Mouse (Mus musculus) heart, postnatal 36 days (tissue): Measurements from ENCODE around the gene Plekhn1. TPM values are rescaled to one million over a fixed set of nuclear protein-coding genes. Genes with fewer than 3 reads are reported as not detected.

Source experiments
- DNase-seq, 2 experiments: peaks; one replicate each; pipeline ENCODE4 v3.0.0; 2021 to 2022
- intact Hi-C: fragments of 180-260 bp; cut with DNase I; formaldehyde crosslinking; loops from one replicate; pipeline ENCODE4 v1.15.1; 2025
- total RNA-seq, 2 experiments: library from RNA; stranded (reverse); gene quantifications; 2 replicates each; pipeline ENCODE4 v1.2.3; 2021

Gene Plekhn1
- 10 to 100 TPM in 1 of 2 experiments, 1 to 10 TPM in 1; 9.2 to 10.2 TPM for total RNA-seq

DNA sequence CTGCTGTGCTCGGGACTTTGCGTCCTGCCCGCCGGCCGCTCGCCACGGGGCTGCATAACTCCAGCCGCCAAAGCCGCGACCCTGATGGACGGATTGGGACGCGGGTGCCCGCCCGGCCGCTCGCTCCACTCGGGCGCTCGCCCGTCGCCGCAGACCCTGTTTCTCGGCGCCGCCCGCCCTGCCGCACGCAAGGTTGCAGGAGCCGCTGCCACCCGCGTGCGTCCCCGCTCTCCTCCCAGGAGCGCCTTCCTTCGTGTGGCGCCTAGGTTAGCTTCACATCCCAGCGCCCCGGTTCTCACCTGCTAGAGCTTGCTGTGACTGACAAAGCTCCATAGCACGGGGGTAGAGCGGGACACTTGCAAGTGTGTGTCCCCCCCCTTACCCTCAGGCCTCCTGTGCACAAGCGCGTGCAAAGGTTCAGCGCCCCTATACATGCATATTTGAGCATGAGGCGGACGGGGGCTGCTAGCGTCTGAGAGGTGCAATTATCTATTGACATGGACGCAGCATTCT, at the start of gene Plekhn1:
Gene Plekhn1, minus strand, starts transcription at position 157 of the 513 bp plus-strand sequence.
- peak; percentile 76 to 82 for DNase-seq
- intact Hi-C loops, result loop anchor here (1.0 to 2.0 kb wide), 2 partner anchors 31 to 126 kb away; partner anchors contain the start of genes 9430015G10Rik and AW011738

DNA sequence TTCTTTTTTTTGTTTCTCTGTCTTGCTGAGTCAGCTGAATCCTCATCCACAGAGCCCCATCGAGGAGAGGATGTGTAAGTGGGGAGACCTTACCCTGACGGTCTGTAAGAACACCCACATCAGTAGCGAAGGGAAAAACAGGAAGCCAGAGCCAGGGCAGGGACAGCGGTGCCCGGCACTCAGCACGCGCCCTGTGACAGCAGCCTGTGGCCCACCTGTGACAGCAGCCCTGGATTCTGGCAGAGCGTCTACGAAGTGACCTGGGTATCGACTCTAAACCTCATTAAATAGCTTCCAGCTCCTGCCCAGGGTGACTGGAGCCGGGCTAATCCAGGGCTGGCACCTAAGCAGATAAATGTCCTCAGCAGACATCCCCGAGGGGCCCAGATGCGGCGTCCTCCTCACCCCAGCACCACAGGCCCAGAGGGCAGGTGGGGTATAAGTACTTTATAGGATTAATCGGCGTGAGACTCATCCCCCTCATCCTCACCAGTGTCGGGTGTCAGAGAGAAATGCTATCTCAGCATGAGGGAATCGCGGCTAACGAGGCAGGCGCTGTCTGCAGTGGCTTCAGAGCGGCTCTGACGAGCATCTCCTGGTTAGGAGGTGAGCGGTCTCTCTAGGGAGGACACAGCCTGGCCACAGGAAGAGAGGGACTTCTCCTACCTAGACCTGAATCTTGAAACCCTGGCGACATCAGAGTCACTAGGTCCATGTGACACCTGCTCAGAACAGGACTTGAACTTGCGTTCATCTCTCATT, 20.6 kb upstream of the Plekhn1 start, which contains the start of gene Samd11:
Gene Samd11, minus strand, starts transcription at position 580 of the 762 bp plus-strand sequence.
- no peak for DNase-seq
- intact Hi-C loops, result no loop called here

DNA sequence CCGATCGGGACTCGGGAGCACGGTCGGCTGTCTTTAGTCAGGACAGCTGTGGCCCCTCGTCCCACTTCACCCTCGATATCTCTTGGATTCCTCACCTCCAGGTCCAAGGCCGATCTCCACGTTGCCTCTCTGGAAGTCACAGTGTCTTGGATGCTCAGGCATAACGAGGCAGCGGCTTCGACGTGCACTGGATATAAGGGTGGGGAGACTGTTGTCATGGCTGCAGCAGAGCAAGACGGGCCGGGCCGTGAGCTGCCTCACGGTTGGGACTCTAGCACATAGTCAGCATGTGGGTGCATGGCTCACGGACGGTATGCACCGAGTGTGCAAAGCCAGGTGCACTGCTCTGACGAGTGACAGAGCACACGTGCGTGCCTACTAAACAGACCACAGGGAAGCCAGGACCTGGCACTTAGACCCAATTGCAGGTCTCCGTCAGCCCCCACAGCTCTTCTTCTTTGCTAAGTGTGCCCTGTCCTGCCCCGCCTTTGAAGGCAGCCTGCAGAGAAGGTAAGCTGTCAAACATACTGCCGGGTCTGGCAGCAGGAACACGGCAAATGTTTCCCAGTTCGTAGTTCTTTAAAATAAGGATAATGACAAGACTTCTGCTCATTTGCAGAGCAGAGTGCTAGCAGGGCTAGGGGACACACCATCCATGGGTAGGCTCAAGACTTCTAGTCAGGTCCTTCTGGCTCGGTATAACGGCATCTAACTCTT, 19.9 kb upstream of the Plekhn1 start:
- intact Hi-C loops, result no loop called here
- DNase-seq, result no peak

DNA sequence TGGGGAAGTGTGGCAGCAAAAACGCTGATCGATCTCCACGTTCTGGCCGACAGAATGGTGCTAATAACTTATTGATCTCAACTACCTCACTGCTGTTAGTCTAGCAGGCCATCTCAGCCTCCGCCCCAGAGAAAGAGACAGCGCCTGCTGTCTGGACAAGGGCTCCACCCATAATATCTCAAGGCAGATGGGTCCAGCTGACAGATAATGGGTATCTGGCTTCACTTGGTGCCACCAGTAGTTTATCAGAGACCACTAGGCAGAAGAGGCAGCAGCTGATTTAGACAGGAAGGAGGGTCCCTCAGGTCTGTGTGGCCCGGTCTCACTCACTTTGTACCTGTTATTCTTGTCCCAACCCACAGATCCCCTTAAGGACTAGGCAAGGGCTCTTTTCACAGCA, 18.4 kb upstream of the Plekhn1 start:
- intact Hi-C loops, result no loop called here
- DNase-seq, result no peak

DNA sequence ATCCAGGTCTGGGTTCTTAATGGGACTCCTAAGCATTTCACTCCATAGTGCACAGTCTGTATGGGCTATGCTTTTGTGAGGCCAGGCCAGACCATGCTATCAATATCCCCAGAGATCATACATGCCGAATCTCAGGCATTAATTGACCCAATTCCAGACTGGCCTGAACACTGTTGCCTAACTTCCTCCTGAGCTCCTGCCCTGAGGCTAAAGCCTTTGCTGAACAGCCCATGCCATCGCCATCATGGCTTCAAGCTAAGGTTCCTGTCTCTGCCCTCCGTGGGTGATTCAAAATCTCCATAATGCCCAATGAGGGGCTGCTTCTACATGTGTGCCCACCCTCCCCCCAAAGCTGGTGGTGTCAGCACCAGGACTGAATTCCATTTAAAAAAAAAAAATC, 18.0 kb upstream of the Plekhn1 start:
- intact Hi-C loops, result no loop called here
- no peak for DNase-seq

DNA sequence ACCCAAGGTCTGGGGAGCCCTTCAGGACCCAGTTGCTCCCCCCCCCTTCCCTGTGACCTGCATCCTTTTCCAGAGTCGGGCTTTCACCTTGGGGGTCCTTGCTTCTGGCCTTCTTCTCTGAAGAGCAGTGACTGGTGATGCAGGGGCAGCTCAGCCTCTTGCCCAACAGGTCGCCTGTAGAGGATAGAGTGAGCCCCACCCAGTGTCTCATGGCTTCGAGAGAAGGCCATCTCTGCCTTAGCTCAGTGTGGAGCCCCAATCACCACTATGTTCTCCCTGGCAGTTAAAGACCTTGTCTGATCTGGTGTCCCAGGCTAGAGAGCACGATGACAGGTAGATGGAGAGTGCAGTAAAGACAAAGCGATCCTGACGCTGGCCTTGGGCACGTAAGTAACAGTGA, 17.5 kb upstream of the Plekhn1 start:
- intact Hi-C loops, result no loop called here
- no peak for DNase-seq

DNA sequence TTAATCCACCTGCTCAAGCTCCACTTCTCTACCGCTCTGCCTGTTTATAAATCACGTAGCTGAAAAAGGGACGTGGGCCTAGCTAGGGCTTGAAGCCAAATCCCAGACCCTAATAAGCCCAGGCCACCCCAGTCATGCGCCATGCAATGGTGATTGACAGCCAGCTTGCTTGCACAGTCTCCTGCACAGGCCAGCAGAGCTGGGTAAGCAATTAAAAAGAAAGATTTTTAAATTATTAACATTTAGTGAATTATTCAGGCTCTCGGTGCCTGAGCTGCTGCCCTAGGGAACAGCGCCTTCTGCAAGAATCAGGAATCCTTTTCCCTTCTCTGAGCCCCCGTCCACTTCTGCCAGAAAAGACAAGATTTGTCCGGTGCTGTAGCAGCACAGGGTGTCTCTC, 16.4 kb upstream of the Plekhn1 start:
- intact Hi-C loops, result no loop called here
- DNase-seq, result no peak

DNA sequence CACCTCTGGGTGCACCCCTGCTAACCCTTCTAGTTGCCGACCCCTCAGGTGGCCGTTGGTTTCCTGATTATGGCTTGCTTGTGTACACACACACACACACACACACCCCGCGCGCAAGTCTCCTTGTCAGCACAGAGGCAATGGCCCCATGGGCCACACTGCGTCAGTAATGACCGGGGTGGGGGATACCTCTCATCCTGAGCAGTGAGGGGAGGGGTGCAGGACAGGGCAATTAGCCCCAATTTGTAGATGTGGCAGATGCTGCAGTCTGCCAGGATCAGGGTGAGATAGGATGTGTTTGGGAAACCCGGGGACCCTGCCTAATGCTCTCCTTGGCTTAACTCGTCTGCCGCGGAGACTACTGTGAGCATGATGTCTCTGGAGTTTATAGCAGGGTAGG, 14.9 kb upstream of the Plekhn1 start:
- DNase-seq, result no peak
- intact Hi-C loops, result no loop called here

DNA sequence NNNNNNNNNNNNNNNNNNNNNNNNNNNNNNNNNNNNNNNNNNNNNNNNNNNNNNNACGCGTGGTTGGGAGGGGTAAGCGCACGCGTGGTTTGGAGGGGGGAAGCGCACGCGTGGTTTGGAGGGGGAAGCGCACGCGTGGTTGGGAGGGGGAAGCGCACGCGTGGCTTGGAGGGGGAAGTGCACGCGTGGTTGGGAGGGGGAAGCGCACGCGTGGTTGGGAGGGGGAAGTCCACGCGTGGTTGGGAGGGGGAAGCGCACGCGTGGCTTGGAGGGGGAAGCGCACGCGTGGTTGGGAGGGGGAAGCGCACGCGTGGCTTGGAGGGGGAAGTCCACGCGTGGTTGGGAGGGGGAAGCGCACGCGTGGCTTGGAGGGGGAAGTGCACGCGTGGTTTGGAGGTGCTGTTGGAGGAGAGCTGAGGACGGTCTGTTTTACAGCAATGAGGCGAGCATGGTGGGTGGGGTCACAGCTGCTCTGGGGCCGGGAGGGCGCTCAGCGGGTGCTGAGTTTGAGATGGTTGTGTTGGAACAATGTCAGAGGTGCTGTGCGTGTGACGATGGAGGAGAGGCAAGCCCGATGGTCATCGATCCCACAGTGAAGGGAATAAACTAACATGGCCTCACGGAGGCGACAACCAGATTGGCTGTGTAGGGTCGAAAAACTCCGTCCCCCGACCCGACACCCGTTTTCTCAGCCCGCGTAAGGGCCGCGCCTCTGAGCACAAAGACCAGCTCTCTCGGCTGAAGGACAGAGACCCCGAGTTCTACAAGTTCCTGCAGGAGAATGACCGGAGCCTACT, 2.2 kb upstream of the Plekhn1 start:
- DNase-seq, result no peak
- intact Hi-C loops, result no loop called here

DNA sequence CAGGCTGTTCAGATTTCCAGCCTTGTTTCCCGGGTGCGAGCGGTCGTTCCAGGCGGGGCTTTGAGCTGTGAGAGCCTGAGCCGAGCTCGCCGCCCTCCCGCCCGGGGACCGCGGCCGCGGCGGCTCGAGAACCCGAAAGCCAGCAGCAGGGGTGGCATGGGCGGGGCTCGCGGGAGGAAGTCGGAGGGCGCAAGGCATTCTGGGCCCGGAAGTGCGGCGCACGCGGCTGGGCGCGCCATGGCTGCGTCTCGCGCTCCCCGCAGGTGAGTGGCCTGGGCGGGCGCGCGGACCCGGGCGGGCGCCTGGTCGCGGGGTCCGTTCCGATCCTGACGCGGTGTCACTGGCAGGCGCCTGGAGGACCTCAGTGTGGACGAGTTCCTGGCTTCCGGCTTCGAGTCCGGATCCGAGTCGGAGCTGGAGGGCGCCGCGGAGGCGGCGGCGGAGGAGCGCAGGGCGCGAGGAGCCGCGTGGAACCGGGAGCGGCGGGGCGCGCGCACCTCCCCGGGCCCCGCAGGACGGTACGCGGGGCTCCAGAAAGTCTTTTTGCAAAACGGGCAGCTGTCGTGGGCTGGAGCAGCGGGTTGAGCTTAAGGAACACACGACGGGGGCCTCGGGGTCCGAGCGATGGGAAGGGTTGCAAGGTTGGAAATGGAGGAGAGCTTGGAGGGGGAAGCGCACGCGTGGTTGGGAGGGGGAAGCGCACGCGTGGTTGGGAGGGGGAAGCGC, 1.3 kb upstream of the Plekhn1 start, which contains the start of gene Noc2l:
Gene Noc2l, plus strand, starts transcription at position 203 of the 726 bp plus-strand sequence.
- intact Hi-C loops, result loop anchor here (2.0 kb wide), 1 partner anchor 127 kb away; the partner anchor contains the start of gene 9430015G10Rik

DNA sequence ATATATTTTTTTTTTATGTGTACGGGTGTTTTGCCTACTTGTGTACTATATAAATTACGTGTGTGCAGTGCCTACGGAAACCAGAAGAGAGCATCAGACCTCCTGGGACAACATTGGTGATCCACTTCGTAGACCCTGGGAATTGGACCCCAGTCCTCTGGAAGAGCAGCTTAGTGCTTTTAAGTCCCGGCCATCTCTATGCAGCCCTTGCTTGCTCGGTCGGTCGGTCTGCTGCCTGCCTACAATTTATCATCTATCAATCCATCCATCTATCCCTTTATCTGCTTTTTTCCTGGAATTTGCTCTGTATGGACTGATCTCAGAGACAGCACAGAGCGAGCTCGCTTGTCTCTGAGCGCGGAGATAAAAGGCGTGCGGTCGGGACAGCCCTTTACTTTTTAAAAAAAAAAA, 708 bp upstream of the Plekhn1 start:
- no peak for DNase-seq
- intact Hi-C loops, result loop anchor here (2.0 kb wide), 1 partner anchor 127 kb away; the partner anchor contains the start of gene 9430015G10Rik

More for the DNA sequence above, 1.3 kb upstream of the Plekhn1 start, which contains the start of gene Noc2l:
- DNase-seq, result peak; percentile 89 to 92

DNA sequence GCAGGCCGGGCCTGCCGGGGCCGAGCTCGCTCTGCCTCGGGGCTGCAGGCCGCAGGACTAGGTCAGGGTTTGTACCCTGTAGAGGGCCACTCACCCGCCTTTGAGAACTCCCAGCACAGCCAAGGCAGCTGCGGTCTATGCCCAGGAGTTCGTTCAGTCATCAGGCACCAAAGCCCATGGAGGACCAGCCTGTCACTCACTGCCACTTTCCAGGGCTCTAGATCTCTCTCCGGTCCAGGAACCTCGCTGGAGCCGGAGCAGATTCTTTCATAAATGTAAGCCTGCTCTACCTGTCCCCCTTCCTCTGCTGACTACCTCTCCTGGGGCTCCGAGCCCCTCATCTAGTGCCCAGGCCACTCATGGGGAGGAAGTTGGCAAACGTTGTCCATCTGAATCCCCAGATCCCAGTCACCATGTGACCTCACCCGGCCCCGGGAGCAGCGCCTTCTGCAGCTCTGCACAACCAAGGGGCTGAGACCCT, 596 bp downstream of the Plekhn1 start:
- DNase-seq, result peak in 1 of 2 experiments; percentile 41

DNA sequence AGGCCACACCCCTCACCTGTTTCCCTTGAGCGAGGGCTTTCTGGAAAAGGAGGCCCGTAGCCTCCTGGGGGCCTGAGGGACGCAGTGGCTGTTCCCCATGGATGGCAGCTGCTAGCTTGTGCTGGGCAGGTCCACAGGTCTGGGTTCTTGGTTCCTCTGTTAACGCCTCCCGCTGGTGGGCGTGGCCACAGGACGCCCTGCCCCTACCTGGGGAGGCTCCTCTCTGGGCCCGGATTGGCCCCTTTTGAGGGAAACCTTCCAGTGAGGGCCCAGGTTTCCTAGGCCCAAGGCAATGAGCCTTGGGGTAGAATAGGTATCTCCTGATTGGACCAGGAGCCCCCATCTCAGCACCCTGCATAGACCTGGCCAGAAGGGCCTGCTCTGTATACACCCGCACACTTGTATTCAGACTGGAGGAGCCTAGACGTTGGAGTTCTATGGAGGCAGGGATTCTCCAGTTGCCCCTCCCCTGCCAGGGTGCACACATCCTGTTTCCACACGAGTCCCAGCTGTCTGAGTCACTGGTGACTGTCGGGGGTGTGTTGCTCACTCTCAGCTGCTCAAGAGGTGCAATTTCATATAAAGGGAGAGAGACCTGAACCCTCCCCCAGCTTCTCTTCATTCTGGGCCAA, 6.1 kb downstream of the Plekhn1 start:
- no peak for DNase-seq
- intact Hi-C loops, result no loop called here

More for the DNA sequence above, 596 bp downstream of the Plekhn1 start:
- intact Hi-C loops, result loop anchor here (1.0 to 2.0 kb wide), 2 partner anchors 31 to 125 kb away; partner anchors contain the start of genes 9430015G10Rik and AW011738

DNA sequence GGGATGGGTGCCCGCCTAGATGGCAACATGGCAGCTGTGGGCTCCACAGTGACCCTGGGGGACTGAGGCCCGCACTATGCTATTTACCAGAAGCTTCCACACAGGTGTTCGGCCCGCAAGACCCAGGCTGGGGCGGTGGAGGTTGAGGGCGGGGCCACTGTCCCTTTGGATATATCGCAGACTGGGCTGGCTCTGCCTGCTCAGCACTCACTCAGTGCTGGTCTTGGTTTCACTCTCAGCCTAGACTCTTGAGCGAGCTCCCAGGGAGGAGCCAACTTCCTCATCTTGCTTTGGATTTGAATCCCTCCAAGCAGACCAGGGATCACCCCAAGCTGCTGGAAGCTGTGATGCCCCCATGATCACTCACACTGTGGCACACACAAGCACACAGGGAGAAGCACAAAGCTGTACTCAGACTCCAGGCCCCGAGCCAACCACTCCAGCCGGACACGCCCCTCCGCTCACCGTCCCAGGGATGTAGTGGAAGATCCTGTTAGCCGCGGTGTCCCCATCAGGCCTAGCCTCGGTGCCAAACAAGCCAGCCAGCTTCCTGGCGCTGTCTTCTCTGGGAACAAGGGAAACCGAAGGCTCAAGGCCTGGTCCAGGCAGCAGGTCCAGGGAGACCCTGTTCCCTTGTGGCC, 6.8 kb downstream of the Plekhn1 start:
- intact Hi-C loops, result no loop called here

DNA sequence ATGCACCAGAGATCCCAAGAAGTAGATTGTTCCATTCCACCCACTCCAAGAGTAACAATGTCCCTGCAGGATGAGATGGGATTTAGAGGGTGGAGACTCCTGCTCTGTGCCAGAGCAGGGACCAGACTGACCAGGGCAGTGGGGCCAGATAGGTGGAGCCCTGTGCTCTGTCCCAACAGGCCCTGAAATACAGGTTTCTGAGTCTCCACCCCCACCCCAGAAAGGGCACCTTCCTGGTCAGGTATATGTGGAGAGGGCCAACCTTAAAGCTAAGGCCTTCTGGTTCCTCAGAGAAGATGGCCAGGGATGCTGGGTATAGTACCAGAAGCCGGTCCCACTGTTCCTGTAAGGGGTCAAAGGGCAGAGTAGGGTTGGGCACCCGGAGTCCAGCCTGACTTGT, 10.4 kb downstream of the Plekhn1 start:
- no peak for DNase-seq

More for the DNA sequence above, 6.8 kb downstream of the Plekhn1 start:
- peak; percentile 35 to 41 for DNase-seq

DNA sequence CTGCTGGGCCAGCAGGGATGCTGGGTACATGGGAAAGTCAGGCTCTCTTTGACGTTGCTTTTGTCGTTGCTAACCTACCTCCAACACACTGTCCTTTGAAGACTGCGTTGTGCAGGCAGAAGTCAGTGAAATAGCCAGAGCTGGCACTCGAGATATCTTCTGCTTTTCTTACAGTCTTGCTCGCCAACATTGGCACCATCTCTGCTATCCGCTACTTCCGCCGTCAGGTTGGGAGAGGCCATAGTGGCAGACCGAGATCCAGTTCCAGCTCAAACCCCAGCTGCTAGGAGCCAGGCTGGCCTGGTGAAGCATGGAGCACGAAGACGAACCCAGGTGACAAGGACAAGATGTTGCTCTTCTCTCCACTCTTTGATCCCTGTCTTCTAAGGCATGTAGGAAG, 14.7 kb downstream of the Plekhn1 start:
- intact Hi-C loops, result no loop called here
- no peak for DNase-seq

More for the DNA sequence above, 10.4 kb downstream of the Plekhn1 start:
- intact Hi-C loops, result no loop called here

DNA sequence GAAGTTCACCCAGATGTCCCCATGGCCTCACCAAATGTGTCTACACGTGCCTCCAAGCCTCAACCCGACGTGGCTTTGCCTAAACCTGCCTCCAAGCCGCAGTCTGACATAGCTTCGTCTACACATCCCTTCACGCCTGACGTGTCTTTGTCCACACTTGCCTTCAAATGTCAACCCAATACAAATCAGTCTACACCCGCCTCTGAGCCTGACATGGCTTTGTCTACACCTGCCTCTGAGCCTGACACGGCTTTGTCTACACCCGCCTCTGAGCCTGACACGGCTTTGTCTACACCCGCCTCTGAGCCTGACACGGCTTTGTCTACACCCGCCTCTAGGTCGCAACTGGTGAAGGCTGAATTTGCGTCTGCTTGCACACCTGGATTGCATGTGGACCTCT, 16.8 kb downstream of the Plekhn1 start:
- DNase-seq, result peak in 1 of 2 experiments; percentile 32

DNA sequence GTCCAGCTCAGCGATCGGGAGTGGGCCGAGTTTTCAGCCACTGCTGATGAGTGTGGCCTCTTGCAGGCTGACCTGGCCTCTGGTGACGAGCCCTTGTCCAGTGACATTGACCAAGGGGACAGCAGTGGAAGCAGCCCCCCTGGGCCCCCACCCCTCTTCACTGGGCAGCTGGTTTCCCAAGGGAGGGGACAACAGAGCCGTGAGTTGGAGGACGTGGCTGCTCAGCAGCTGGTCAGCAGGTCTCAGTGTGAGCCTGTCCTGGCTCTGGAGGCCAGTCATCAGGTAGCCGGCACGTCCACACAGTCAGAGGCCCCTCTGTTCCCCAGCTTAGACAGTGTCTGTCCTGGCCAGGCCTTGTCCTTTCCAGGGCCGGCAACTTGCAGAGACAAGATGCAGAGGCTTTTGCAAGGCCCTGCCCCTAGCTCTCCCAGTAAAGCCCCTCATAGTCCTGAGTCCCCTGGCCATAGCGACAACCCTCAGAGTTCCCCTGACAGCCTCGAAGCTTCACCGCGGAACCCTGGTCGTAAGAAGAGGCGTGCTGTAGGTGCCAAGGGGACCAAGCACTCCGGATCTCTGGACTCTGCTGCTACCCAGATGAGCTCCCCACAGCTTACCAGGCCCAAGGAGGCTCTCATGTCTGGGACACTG, 17.5 kb downstream of the Plekhn1 start:
- intact Hi-C loops, result no loop called here
- peak in 1 of 2 experiments; percentile 42 for DNase-seq

More for the DNA sequence above, 16.8 kb downstream of the Plekhn1 start:
- intact Hi-C loops, result no loop called here
